Mouse (Mus musculus): Measurements from ENCODE around the gene Bmp7. TPM values are rescaled to one million over a fixed set of nuclear protein-coding genes. Genes with fewer than 3 reads are reported as not detected.

Bmp7 gene
- total RNA-seq, 2 experiments from 2014 or later = 0.83 to 1.6 TPM

DNA sequence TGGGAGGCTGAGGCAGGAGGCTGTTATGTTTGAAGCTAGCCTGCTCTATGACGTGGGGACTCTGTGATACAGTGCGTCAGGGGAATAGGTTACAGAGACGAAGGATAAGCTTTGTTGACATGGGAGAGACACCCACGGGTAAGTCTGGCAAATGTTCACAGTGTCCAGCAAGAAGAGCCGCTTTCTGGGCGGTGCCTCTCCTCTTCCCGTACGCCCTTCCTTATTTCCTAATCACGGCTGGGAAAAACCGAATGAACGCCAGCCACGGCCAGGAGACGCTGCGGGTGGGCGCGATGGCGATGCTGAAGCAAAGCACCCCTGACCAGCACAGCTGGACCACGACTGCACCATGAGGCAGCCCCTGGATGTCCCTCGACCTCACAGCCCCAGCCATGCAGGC, 77.7 kb downstream of the Bmp7 start:
- intact Hi-C loops (cut with DNase I) = no loop called here
- no peak for DNase-seq (ENCODE audit: low spot score)

- no peak for DNase-seq (ENCODE audit: low spot score)
- intact Hi-C loops (cut with DNase I) = no loop called here
These were observed 78.5 kb downstream of the Bmp7 start for GRCm38 (mm10) chr2:172861590-172861989.

DNA sequence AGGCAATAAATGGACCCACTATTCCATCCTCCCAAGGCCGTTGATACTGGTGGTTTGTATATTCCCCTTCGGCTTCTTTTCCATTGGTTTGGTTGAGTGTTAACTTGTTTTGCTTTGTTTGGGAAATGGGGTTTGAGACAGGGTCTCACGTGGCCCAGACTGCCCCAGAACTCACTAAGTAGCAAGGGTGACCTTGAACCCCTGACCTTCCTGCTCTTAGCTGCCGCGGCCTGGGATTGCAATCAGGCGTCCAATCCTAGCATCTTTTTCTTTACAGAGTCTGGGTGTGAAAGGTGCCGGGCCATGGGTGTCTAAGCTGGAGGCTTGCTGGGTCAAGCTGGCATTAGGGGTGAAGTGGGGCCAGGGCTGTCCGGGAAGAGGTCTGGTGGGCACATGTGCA, 79.5 kb downstream of the Bmp7 start:
- intact Hi-C loops (cut with DNase I) = no loop called here
- DNase-seq (ENCODE audit: low spot score) = no peak

DNA sequence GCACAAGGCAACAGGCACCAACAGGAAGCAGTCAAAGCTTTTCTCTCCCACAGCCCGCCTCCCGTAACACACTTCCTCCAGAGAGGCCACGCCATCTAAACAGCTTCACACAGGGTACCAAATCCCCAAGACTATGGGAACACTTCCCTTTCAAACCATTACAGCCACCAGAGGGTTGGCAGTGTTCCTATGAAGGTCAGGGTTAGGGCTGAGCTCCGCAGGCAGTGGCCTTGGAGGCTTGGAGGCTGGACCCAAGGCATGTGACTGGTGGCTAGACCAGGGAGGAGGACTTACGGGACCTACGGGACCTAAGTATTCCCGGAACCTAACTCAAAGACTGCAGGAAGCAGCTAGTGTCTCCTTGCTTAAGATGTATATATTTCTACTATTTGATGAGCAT, 80.0 kb downstream of the Bmp7 start:
- intact Hi-C loops (cut with DNase I) = no loop called here
- no peak for DNase-seq (ENCODE audit: low spot score)

GRCm38 (mm10) chr2:172857048-172857447, 83.1 kb downstream of the Bmp7 start:
- intact Hi-C loops (cut with DNase I) = no loop called here
- no peak for DNase-seq (ENCODE audit: low spot score)

DNA sequence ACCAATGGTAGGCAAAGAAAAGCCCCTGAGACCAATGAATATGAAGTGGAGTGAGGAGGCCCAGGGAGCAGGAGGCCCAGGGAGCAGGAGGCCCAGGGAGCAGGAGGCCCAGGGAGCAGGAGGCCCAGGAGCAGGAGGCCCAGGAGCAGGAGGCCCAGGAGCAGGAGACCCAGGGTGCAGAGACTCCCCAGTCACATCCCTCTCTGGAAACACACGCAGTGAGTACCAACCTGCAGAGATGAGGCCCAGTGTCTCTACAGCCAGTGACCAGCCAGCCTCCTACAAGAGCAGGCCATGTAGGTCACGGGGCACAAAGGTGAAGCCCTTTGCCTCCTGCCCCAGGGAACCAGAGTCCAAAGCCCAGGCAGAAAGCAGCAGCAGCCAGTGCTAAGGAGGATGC, 83.6 kb downstream of the Bmp7 start:
- DNase-seq (ENCODE audit: low spot score) = no peak

DNA sequence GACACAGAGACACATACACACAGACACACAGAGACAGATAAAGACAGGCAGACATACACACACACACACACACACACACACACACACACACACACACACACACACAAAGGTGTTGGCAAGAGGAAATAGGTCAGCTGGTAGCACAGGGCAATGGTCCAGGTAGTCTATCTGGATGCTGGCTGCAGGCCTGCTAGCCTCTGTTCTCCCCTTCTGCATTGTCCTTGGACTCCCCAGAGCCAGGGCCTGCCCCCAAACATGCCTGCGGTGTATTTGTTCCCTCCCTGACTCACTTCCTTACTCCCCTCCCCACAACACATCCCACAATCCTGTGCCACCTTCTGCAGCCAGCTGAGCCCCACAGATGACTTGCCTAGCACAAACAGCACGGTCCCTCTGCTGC, 86.0 kb downstream of the Bmp7 start:
- no peak for DNase-seq (ENCODE audit: low spot score)
- intact Hi-C loops (cut with DNase I) = loop anchor here (5.0 kb wide), 1 partner anchor 88 kb away; the partner anchor contains the start of gene Bmp7

More for the DNA sequence above, 83.6 kb downstream of the Bmp7 start:
- intact Hi-C loops (cut with DNase I) = no loop called here

DNA sequence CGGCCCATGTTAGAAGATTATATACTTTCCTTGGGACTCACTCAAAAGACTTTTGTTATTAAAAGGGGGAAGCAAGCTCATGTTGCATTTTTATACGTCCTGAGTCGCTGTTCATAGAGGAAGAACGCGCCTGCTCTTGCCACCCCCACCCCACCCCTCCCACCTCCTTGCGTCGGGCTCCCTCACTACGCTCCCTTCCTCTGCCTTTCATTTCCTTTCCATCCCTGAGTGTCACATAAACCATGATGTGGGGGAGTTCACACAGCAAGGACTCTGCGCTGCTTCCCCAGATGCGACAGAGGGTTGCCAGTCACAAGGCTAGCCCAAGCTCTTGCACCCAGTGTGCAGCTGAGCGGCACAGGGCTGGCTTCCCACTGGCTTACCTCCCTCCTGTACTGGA, 88.3 kb downstream of the Bmp7 start:
- DNase-seq (ENCODE audit: low spot score) = no peak
- intact Hi-C loops (cut with DNase I) = loop anchor here (5.0 kb wide), 1 partner anchor 91 kb away; the partner anchor contains the start of gene Bmp7

DNA sequence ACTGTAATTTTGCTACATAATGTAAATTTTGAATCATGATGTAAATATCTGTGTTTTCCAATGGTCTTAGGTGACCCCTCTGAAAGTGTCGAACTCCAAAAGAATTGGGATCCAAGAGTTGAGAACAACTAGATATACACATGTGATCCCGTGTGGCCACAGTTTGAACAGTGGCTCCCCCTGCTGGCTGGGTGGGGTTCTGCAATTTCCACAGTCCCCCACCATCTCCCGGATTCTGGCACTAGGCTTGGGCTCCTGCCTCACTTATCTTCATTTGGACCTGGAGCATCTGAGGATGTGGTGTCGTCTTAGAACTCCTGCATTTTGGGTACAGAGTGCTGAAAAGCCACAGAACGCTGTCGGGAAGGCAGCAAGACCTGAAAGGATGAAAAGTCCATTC, 91.9 kb downstream of the Bmp7 start:
- no peak for DNase-seq (ENCODE audit: low spot score)
- intact Hi-C loops (cut with DNase I) = no loop called here

- intact Hi-C loops (cut with DNase I) = no loop called here
- no peak for DNase-seq (ENCODE audit: low spot score)
These were observed 93.9 kb downstream of the Bmp7 start for GRCm38 (mm10) chr2:172846311-172846575.

DNA sequence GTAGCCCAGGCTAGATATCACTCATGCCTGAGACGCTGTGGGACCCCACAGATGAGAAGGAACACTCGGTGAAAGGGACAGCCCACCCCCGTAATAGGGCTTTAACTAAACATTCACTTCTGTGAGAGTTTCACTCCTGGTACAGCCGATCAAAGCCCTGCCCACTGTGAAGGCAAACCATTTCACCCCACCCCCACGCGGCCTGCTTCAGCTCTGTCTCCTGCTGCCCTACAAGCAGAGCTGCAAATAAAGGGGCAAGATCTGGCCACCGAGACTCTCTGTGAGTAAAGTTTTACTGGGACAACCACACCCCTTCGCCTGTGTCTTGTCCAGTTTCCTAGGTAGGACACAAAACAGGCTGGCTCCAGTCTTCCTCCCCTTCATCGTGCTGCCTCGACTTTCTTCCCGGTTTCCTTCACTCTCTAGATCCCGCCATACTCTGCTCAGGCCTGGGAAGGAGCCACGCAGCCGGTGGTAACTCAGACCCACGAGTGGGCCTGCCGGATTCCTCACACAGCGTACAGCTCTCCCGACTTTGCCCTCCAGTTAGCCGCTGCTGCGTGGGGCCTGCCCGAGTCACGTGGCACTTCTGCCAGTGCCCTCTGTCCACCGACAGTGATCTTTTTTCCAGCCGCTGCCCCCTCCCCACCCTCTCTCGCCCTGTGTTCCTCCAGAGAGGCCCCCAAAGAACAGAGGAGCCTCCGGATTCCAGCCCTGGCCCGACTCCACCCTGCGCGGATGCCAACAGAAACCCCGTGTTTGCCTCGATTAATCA, 94.4 kb downstream of the Bmp7 start:
- intact Hi-C loops (cut with DNase I) = no loop called here

DNA sequence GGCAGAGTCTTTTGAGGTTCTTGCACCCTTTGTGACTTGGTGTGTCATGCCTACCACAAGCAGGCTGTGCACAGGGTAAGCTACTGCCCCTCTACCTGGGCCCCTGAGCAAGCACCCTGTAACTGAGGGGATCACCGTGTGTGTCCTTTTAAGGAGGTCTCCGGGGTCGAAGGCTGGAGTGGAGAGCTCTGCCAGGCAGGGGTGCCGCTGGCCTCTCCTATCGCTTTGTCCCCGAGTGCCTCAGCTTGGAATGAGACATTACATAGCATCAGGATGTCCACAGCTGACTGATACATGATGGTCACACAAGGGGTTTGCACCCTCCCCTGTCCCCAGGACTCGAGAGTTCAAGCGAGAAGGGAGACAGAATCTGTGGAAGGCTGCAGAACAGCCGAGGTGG, 96.2 kb downstream of the Bmp7 start:
- DNase-seq (ENCODE audit: low spot score) = no peak
- intact Hi-C loops (cut with DNase I) = no loop called here

More for the DNA sequence above, 94.4 kb downstream of the Bmp7 start:
- no peak for DNase-seq (ENCODE audit: low spot score)

DNA sequence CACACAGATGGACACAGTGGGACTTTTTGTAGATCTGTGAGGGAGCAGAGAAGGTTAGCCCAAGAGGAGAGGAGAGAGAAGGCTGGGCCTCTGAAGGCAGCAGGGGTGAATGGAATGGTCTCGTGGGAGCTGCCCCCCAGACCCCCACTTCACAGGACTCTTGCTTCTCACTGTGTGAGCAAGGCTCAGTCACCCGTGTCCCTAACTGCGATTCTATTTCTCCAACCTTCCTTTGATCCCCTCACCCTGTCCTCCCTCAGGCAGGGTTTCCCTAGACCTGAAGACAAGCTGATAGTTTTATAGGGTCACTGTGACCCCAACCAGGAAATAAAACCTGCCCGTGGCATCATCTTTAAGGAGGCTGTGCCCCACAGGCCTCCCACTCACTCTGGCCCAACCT, 97.8 kb downstream of the Bmp7 start:
- intact Hi-C loops (cut with DNase I) = no loop called here
- no peak for DNase-seq (ENCODE audit: low spot score)

GRCm38 (mm10) chr2:172840905-172841750, 99.0 kb downstream of the Bmp7 start:
- DNase-seq (ENCODE audit: low spot score) = no peak
- intact Hi-C loops (cut with DNase I) = no loop called here

DNA sequence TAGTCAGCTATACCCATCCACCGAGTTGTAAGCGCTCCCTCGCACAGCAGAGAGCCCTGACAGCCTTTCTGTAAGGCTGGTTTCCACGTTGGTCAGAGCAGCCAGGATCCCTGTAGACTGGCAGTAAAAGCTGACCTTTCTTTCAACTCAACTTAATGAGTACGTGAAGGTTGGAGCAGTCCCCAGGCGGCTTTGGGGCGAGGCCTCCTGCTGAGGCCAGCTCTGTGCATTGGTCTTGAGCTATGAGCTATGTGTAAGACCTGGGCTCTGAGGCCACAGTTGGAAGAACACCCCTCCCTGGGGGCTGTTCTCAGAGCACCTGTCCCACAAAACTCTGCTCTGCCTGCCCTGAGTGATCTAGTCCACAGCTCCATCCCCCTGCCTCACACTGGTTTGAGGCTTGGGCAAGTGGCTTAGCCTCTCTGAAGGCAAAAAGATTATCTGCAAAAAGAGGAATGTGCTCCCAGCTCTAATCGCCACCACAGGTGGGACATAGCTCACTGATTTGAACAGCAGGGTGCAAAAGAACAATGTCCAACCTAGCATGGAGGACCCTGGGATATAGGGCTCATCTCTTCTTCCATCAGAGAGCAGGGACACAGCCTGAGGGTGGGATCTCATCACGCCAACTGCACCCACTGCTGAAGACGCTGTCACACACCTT, 100.7 kb downstream of the Bmp7 start:
- DNase-seq (ENCODE audit: low spot score) = no peak
- intact Hi-C loops (cut with DNase I) = no loop called here

DNA sequence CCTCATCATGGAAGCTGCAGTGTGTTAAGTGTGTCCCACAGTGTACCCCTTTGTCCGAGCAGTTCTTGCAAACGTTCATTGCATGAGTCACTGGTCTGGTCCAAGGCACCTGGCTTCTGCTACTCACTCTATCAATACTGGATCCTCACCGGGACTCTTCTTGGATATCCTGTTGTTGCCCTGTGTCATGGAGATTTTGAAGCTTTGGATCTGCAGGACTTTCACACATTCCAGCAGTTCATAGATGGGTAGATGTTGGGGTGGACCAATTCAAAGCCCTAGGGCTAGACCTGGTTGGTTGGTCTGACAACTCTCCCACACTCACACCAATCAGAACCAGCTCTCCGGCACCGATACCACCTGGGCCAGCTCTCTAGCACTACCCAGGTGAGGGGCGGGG, 103.6 kb downstream of the Bmp7 start:
- intact Hi-C loops (cut with DNase I) = no loop called here
- no peak for DNase-seq (ENCODE audit: low spot score)

DNA sequence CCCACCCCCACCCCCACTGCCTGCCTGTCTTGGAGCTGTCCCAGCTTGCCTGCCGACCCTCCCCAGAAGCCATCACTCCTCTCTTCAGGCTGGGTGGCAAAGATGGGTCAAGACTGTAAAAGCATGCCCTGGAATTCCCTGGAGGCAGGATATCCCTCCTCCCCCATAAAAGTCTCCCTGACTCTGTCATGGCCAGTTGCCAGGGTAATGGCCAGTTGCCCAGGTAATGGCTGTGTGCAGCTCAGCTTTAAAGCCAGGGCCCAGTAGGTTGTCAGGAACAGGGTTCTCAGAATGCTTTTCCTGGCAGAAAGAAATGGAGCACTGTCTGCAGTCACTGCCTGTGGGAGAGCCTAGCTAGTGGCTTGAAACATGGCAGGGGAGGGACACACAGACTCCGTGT, 106.9 kb downstream of the Bmp7 start:
- intact Hi-C loops (cut with DNase I) = loop anchor here (5.0 kb wide), 2 partner anchors 114 to 254 kb away; no protein-coding TSS in a partner anchor
- no peak for DNase-seq (ENCODE audit: low spot score)

DNA sequence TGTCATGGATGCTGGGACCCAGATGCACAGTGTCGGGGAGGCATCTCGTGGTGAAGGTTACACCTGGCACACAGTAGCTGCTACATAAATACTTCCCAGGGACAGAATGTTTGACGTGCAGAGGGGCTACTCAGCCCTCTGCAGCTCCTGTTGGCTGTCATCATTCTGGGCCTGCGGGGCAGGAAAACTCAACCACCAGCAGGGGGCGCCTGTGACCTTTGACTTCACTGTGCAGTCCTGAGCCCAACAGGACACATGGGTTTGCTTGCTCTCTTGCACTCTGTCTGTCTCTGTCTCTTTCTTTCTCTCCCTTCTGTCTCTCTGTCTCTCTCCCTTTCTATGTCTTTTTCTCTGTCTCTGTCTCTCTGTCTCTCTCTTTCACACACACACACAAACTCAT, 108.4 kb downstream of the Bmp7 start:
- DNase-seq (ENCODE audit: low spot score) = no peak
- intact Hi-C loops (cut with DNase I) = loop anchor here (1.0 to 5.0 kb wide), 3 partner anchors 116 to 256 kb away; no protein-coding TSS in a partner anchor

- intact Hi-C loops (cut with DNase I) = loop anchor here (1.0 to 5.0 kb wide), 3 partner anchors 116 to 256 kb away; no protein-coding TSS in a partner anchor
- DNase-seq (ENCODE audit: low spot score) = peak; percentile 38
These were observed 109.0 kb downstream of the Bmp7 start for GRCm38 (mm10) chr2:172831133-172831532.

GRCm38 (mm10) chr2:172828229-172828628, 111.9 kb downstream of the Bmp7 start:
- intact Hi-C loops (cut with DNase I) = loop anchor here (5.0 kb wide), 1 partner anchor 351 kb away; no protein-coding TSS in a partner anchor
- DNase-seq (ENCODE audit: low spot score) = no peak
